Mouse (Mus musculus) intestine, postnatal 0 days (tissue): ENCODE results near the gene Mllt6. TPM values are rescaled to one million over a fixed set of nuclear protein-coding genes. Genes with fewer than 3 reads are reported as not detected.

Experiments
- ATAC-seq: fragments of 200-750 bp; cut with Nextera tagmentation; 2 replicates; pipeline ENCODE4 v1.8.0; 2017; ENCODE audit warnings: mild to moderate bottlenecking, moderate TSS enrichment, moderate library complexity
- H3K27ac ChIP-seq: fragments of 300-500 bp; sonication (generic); 2 replicates; pipeline ENCODE4 v1.5.1; 2014; ENCODE audit warnings: mild to moderate bottlenecking, low read depth, low read length, moderate library complexity
- H3K27me3 ChIP-seq: fragments of 300-500 bp; sonication (generic); replicated peaks from 2 replicates; pipeline ENCODE4 v1.6.1; 2014; ENCODE audit warnings: low read length, mixed read lengths; ENCODE audit not compliant: control insufficient read depth, insufficient read depth
- H3K36me3 ChIP-seq: fragments of 300-500 bp; sonication (generic); 2 replicates; pipeline ENCODE4 v1.6.1; 2014; ENCODE audit warnings: mild to moderate bottlenecking, moderate library complexity; ENCODE audit not compliant: control insufficient read depth, insufficient read depth
- H3K4me1 ChIP-seq: fragments of 300-500 bp; sonication (generic); replicated peaks from 2 replicates; pipeline ENCODE4 v1.6.1; 2014; ENCODE audit warnings: antibody characterized with exemption, low read length, mixed read lengths; ENCODE audit not compliant: control insufficient read depth, insufficient read depth
- H3K4me2 ChIP-seq: fragments of 300-500 bp; sonication (generic); replicated peaks from 2 replicates; pipeline ENCODE4 v1.6.1; 2014; ENCODE audit warnings: low read depth, mild to moderate bottlenecking, moderate library complexity
- H3K4me3 ChIP-seq: fragments of 300-500 bp; sonication (generic); 2 replicates; pipeline ENCODE4 v1.5.1; 2014; ENCODE audit warnings: low read depth, low read length
- H3K9ac ChIP-seq: fragments of 300-500 bp; sonication (generic); 2 replicates; pipeline ENCODE4 v1.6.1; 2014; ENCODE audit warnings: mild to moderate bottlenecking, low read depth, low read length
- H3K9me3 ChIP-seq: fragments of 300-500 bp; sonication (generic); 2 replicates; pipeline ENCODE4 v1.6.1; 2016; ENCODE audit warnings: mixed run types; ENCODE audit not compliant: control insufficient read depth
- CTCF ChIP-seq: sonication (generic); IDR thresholded peaks from 2 replicates; pipeline ENCODE4 v1.5.1; 2016; ENCODE audit warnings: low read depth, mild to moderate bottlenecking, control low read depth, antibody characterized with exemption, moderate library complexity
- WGBS: fragments of 180-500 bp; shearing (Covaris S2); extraction: QIAGEN DNeasy Blood & Tissue Kit; methylation state at CpG from one replicate; pipeline ENCODE4 v1.1.7; 2014; 5-methylcytosine and 5-hydroxymethylcytosine counted together
- polyA plus RNA-seq: library from polyadenylated mRNA; unstranded; fragments of >200 nt; fragmentation: Nextera tagmentation; extraction: Ambion mirVana; gene quantifications from 2 replicates; pipeline ENCODE4 v1.2.1, GENCODE M21; 2015

Gene Mllt6
- polyA plus RNA-seq, 1 experiment from 2014 or later = 1.4 TPM

DNA sequence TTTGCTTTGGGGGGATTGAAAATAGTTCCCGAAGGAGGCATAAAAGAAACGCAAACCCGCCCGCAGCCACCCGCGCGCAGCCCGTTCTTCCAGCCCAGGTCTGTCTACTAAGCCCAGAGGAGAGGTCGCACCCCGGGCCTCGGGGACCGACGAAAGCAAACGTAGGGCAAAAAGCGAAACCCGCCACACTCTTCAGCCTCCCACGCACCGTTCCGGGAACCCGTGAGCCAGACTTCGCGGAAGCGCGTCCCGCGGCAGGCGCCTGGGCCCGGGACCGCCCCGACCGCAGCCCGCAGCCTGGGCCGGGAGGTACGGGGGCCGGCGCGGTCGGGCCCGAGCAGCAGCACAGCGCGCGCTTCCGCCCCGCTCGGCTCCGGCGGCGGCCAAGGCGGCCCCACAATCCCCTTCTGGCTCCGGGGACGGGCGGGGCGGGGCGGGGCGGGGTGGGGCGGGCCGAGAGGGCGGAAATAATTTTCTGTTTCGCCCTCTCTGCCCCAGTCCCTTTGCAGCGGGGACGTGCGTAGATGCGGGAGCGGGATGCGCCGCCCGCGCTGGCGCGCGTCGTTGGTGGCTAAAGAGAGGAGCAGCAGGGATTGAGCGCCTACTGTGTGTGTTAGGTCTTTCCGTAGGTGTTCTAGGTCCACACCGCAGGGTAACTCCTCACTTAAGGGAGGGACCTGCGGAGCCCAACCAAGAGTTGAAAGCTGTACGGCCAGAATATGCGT, 3.1 kb upstream of the Mllt6 start:
- H3K27me3 ChIP-seq = no peaks in the 10 kb centered on the region
- H3K4me1 ChIP-seq = peaks cover 4% of the 10 kb centered on the region
- peak overlapping the region; percentile 96 for H3K4me2 ChIP-seq
- ATAC-seq = peak; percentile 72
- peak overlapping the region; percentile 87 for H3K9ac ChIP-seq
- no peak for TF ChIP-seq CTCF
- no peaks in the 10 kb centered on the region for H3K36me3 ChIP-seq
- under 1% methylated on average over 54 of the region's 78 CpGs for WGBS
- H3K9me3 ChIP-seq = no peaks in the 10 kb centered on the region
- peak overlapping the region; percentile 63 for H3K4me3 ChIP-seq
- H3K27ac ChIP-seq = peak overlapping the region; percentile 97

DNA sequence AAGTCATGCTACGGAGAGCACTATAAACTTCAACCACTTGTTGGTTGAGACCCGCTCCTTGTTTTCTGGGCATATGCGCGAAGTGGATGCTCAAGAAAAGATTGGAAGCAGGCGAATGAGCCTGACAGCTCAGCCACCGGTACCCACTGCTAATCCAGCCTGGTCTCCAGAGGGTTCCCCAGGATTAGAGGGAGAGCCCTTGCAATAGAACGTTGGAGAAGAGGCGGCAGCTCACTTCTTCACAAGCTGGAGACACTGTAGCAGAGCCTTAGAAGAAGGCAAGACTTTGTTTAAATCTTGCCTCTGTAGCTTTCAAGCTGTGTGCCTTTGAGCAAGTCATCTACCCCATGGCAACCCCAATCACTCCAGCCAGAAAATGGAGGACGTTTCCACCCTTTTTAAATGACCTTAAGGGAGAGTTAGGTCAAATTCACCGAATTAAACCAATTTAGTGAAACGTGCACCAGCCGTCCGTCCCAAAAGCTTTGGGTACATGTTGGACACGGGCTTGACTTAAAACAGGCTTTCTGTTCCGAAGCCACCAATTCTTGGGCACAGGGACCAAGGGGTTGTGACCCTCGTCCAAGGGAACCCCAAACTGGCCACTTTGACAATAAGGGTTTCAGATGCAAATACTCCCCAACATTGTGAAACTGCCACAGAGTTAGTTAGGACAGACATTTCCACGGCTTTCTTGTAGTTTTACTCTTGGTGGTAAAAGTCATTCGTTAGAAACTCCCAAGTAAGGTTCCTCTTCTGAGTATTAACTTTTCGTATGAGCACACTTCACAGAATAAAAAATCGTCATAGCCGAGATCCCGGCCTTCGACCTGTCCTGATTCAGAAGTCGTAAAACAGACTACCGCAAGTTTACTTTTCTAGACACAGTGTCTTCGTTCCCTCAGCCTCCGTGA, 2.2 kb upstream of the Mllt6 start:
- H3K36me3 ChIP-seq = peaks cover 7% of the 10 kb centered on the region; the same call in 1 of the 2 replicates
- 7% methylated on average over 27 of the region's 27 CpGs for whole genome bisulfite sequencing

DNA sequence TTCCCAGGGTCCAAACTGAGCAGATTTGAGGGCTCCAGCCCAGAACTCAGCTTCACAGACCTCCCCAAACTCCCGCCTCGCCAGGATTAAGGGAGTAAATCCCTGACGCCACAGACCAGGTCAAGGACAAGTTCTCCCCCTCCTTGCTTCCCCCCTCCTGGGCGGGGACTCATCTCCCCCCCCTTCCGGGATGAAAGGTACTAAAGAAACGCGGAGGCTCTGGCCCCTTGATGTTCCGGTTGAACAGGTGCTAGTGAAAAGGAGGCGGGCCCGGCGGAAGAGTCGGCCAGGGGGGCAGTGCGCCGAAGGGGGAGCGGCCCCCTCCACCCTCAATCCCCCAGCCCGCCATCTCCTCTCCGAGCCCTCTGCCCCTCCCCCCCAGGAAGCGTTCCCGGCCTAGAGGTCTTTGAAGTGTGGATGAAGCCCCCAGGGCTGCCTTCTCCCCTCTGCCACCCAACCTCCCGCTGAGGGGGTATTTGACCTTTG, 1.5 kb upstream of the Mllt6 start:
- peak overlapping the region; percentile 97 for H3K27ac ChIP-seq
- WGBS = under 1% methylated on average over 19 of the region's 20 CpGs
- H3K4me1 ChIP-seq = peaks cover 4% of the 10 kb centered on the region
- no peak overlapping the region for H3K9ac ChIP-seq
- H3K9me3 ChIP-seq = no peaks in the 10 kb centered on the region
- no peak for TF ChIP-seq CTCF
- ATAC-seq = peak; percentile 14; the same call in 1 of the 2 replicates
- H3K27me3 ChIP-seq = no peaks in the 10 kb centered on the region
- H3K4me2 ChIP-seq = peak overlapping the region; percentile 96
- peaks cover 9% of the 10 kb centered on the region; the same call in 1 of the 2 replicates for H3K36me3 ChIP-seq
- H3K4me3 ChIP-seq = peak overlapping the region; percentile 92

More for the DNA sequence above, 2.2 kb upstream of the Mllt6 start:
- peak overlapping the region; percentile 92 for H3K4me3 ChIP-seq
- H3K9me3 ChIP-seq = no peaks in the 10 kb centered on the region
- no peak for ATAC-seq
- H3K4me2 ChIP-seq = peak overlapping the region; percentile 96
- no peak for TF ChIP-seq CTCF
- H3K27ac ChIP-seq = peak overlapping the region; percentile 97
- H3K27me3 ChIP-seq = no peaks in the 10 kb centered on the region
- H3K4me1 ChIP-seq = peaks cover 4% of the 10 kb centered on the region
- H3K9ac ChIP-seq = no peak overlapping the region

DNA sequence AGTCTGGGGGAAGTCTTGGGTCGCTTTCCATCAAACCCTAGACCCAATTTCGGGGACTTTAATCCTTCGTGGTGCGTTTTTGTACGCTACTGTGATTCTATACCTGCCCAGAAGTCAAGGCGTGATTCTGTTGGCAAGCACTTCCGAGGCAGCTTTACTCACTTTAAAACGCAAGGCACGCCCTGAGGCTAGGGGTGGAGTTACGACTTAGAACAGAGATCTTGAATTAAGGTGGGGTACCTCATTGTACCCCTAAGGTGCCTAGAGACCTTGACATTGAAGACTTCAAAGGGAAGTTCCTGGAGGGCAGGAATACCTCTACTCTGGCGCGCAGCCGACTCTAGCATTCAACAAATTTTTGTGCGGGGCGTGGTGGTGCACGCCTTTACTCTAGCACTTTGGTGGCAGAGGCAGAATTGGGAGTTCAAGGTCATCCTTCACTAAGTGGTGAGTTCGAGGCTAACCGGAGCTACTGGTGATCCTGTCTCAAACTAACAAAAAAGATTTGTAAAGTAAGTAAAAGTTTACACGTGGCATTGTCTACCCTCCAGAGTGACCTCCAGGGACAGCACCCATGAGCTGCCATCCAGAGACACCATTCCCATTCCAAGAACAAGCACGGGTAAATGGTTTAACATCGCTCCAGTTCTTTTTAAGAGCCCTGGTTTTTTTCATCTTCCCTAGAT, 864 bp upstream of the Mllt6 start:
- Histone ChIP-seq H3K4me1 (peaks cover 4% of the 10 kb centered on the region), H3K9ac (peak overlapping the region; percentile 78; the same call in 1 of the 2 replicates), H3K27me3 (no peaks in the 10 kb centered on the region), H3K36me3 (peaks cover 13% of the 10 kb centered on the region; the same call in 1 of the 2 replicates), H3K9me3 (no peaks in the 10 kb centered on the region), H3K4me3 (peak overlapping the region; percentile 92), H3K4me2 (peak overlapping the region; percentile 96), H3K27ac (peak overlapping the region; percentile 97)
- 2% methylated on average over 21 of the region's 21 CpGs for WGBS
- TF ChIP-seq CTCF = no peak
- peak; percentile 5; the same call in 1 of the 2 replicates for ATAC-seq

DNA sequence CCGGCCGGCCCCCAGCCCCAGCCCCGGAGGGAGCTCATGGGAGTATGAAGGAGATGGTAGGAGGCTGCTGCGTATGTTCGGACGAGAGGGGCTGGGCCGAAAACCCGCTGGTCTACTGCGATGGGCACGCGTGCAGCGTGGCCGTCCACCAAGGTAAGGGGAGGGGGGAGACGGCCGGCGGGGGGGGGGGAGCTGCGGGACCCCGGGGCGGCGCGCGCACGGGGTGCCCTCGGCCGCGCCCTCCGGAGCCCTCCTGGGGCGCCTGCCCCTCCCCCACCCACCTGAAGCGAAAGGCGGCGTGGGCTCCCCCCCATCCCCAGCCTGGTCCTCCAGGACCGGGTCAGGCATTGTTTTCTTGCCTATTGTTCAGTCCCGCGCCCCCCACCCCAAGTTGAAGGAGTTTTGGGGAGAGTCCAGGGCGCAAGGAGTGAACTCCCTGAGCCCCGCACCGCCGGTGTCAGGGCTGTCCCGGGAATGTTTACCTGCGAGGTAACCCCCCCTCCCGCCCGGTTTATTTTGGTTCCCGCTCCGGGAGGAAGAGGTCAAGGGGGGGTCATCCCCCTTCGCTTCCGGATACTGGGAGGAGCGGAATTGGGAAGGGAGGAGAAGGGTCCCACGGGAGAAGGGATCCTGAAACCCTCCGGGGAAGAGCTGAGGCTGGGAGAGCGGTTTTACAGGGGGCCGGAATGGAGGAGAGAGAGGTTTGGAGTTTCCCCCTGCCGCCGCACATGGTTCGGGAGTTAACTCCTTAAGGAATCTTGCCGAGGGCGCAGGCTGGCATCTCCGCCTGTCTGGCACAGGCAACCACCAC, 519 bp downstream of the Mllt6 start:
- no peaks in the 10 kb centered on the region for H3K9me3 ChIP-seq
- TF ChIP-seq CTCF = no peak
- H3K27me3 ChIP-seq = no peaks in the 10 kb centered on the region
- no peak for ATAC-seq
- H3K27ac ChIP-seq = peak overlapping the region; percentile 97
- peak overlapping the region; percentile 78 for H3K9ac ChIP-seq
- peaks cover 24% of the 10 kb centered on the region for H3K36me3 ChIP-seq
- peaks cover 4% of the 10 kb centered on the region for H3K4me1 ChIP-seq
- H3K4me3 ChIP-seq = peak overlapping the region; percentile 92
- H3K4me2 ChIP-seq = peak overlapping the region; percentile 96
- WGBS = under 1% methylated on average over 33 of the region's 57 CpGs
